Mouse (Mus musculus): ENCODE data around the gene Tas2r110. TPM values are rescaled to one million over a fixed set of nuclear protein-coding genes. Genes with fewer than 3 reads are reported as not detected.
A peak's percentile ranks its signal among the peaks of the same experiment; 100 is the strongest.

The Tas2r110 gene
- not detected in 2 replicates for polyA plus RNA-seq (2014; fragmentation: Nextera tagmentation; extraction: Ambion mirVana)

DNA sequence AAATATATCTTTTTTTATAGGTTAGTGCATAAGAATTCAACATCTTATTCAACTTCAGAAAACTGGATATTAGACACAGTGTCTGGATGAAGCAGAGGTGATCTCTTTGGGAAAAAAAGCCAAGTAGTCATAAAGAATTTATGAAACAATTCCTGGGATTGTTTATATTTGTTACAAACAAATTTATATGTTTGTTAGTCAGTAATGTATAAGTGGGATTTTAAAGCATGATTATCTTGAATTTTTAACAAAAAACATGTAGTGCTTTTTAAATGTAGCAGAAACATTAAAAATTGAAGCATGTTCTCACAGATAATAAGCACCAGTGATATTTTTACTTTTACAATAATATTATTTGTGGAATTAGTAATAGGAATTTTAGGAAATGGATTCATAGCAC, at the start of gene Tas2r110:
Tas2r110 (plus strand) TSS at position 301 of the 400 bp plus-strand sequence.
- Histone ChIP-seq H3K27ac (no peak within 1 kb of the TSS), H3K9ac (no peak within 1 kb of the TSS), H3K27me3 (ENCODE audit: control insufficient read depth, insufficient read depth, low read length) (no peaks in the 10 kb centered on the region), H3K4me1 (replicated peaks; ENCODE audit: control insufficient read depth, insufficient read depth, low read length) (no peaks in the 10 kb centered on the region), H3K4me3 (replicated peaks; ENCODE audit: low read length) (no peak within 1 kb of the TSS), H3K4me2 (replicated peaks) (no peak within 1 kb of the TSS), H3K9me3 (ENCODE audit: control insufficient read depth, low read length) (no peaks in the 10 kb centered on the region), H3K36me3 (replicated peaks; ENCODE audit: control insufficient read depth, insufficient read depth) (no peaks in the 10 kb centered on the region)
- DNase-seq (ENCODE audit: low spot score) (peak; percentile 14), ATAC-seq (ENCODE audit: low FRiP score) (no peak)

DNA sequence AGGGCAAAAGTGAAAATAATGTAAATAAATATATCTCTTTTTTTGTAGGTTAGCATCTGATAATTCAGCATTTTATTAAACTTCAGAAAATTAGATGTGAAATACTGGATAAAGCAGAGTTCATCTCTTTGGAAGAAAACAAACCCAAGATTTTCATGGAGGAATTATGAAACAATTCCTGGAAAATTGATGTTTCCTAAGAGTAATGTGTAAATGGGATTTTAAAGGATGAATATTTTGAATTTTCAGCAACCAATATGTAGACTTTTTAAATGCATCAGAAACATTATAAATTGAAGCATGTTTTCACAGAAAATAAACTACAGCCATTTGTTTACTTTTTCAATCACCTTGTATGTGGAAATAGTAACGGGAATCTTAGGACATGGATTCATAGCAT, 21.0 kb upstream of the Tas2r110 start, which contains the start of gene Tas2r123:
Tas2r123 (plus strand) TSS at position 301 of the 400 bp plus-strand sequence.
- DNase-seq (ENCODE audit: low spot score) (no peak), ATAC-seq (ENCODE audit: low FRiP score) (no peak)
- Histone ChIP-seq H3K9ac (no peak within 1 kb of the TSS), H3K4me3 (replicated peaks; ENCODE audit: low read length) (no peak within 1 kb of the TSS), H3K4me1 (replicated peaks; ENCODE audit: control insufficient read depth, insufficient read depth, low read length) (no peaks in the 10 kb centered on the region), H3K27ac (no peak within 1 kb of the TSS), H3K36me3 (replicated peaks; ENCODE audit: control insufficient read depth, insufficient read depth) (no peaks in the 10 kb centered on the region), H3K9me3 (ENCODE audit: control insufficient read depth, low read length) (no peaks in the 10 kb centered on the region), H3K4me2 (replicated peaks) (no peak within 1 kb of the TSS), H3K27me3 (ENCODE audit: control insufficient read depth, insufficient read depth, low read length) (no peaks in the 10 kb centered on the region)
- WGBS, result 90% methylated on average over 1 of the region's 1 CpGs

- Histone ChIP-seq H3K4me1 (replicated peaks; ENCODE audit: control insufficient read depth, insufficient read depth, low read length) (no peaks in the 10 kb centered on the region), H3K36me3 (replicated peaks; ENCODE audit: control insufficient read depth, insufficient read depth) (no peaks in the 10 kb centered on the region), H3K4me3 (replicated peaks; ENCODE audit: low read length) (no peak within 1 kb of the TSS), H3K9me3 (ENCODE audit: control insufficient read depth, low read length) (no peaks in the 10 kb centered on the region), H3K27me3 (ENCODE audit: control insufficient read depth, insufficient read depth, low read length) (no peaks in the 10 kb centered on the region), H3K4me2 (replicated peaks) (no peak within 1 kb of the TSS), H3K9ac (no peak within 1 kb of the TSS), H3K27ac (no peak within 1 kb of the TSS)
- WGBS, result 83% methylated on average over 1 of the region's 1 CpGs
- no peak for ATAC-seq (ENCODE audit: low FRiP score)
- DNase-seq (ENCODE audit: low spot score), result no peak
These were observed 12.7 kb upstream of the Tas2r110 start, which contains the start of gene Tas2r116 for GRCm38 (mm10) chr6:132855138-132855537. Gene Tas2r116, plus strand, starts transcription at chr6:132855438.

- Histone ChIP-seq H3K9ac (no peak within 1 kb of the TSS), H3K4me3 (replicated peaks; ENCODE audit: low read length) (no peak within 1 kb of the TSS), H3K4me1 (replicated peaks; ENCODE audit: control insufficient read depth, insufficient read depth, low read length) (no peaks in the 10 kb centered on the region), H3K27me3 (ENCODE audit: control insufficient read depth, insufficient read depth, low read length) (no peaks in the 10 kb centered on the region), H3K4me2 (replicated peaks) (no peak within 1 kb of the TSS), H3K9me3 (ENCODE audit: control insufficient read depth, low read length) (no peaks in the 10 kb centered on the region), H3K36me3 (replicated peaks; ENCODE audit: control insufficient read depth, insufficient read depth) (no peaks in the 10 kb centered on the region), H3K27ac (no peak within 1 kb of the TSS)
- DNase-seq (ENCODE audit: low spot score) (no peak), ATAC-seq (ENCODE audit: low FRiP score) (no peak)
- WGBS, result 73% methylated on average over 1 of the region's 1 CpGs
These were observed 24.9 kb downstream of the Tas2r110 start, which contains the start of gene Tas2r113 for GRCm38 (mm10) chr6:132892711-132893110. Gene Tas2r113, plus strand, starts transcription at chr6:132893011.

- H3K4me3 ChIP-seq (replicated peaks; ENCODE audit: low read length), result no peak within 1 kb of the TSS
- H3K9ac ChIP-seq, result no peak within 1 kb of the TSS
- H3K9me3 ChIP-seq (ENCODE audit: control insufficient read depth, low read length), result no peaks in the 10 kb centered on the region
- DNase-seq (ENCODE audit: low spot score) (no peak), ATAC-seq (ENCODE audit: low FRiP score) (no peak)
- no peak within 1 kb of the TSS for H3K4me2 ChIP-seq (replicated peaks)
- WGBS, result 85% methylated on average over 3 of the region's 3 CpGs
- H3K4me1 ChIP-seq (replicated peaks; ENCODE audit: control insufficient read depth, insufficient read depth, low read length), result no peaks in the 10 kb centered on the region
- H3K27me3 ChIP-seq (ENCODE audit: control insufficient read depth, insufficient read depth, low read length), result no peaks in the 10 kb centered on the region
- H3K36me3 ChIP-seq (replicated peaks; ENCODE audit: control insufficient read depth, insufficient read depth), result no peaks in the 10 kb centered on the region
- H3K27ac ChIP-seq, result no peak within 1 kb of the TSS
These were observed 41.5 kb downstream of the Tas2r110 start, which contains the start of gene Tas2r125 for GRCm38 (mm10) chr6:132909351-132909750. Gene Tas2r125, plus strand, starts transcription at chr6:132909651.

Other genes with a start within 250 kb of the Tas2r110 start
- not detected in 2 replicates for gene A630073D07Rik, start 216.5 kb upstream of the Tas2r110 start, polyA plus RNA-seq (2014; fragmentation: Nextera tagmentation; extraction: Ambion mirVana)
- gene Tas2r120, start 211.1 kb upstream of the Tas2r110 start, polyA plus RNA-seq (2014; fragmentation: Nextera tagmentation; extraction: Ambion mirVana), result not detected in 2 replicates
- not detected in 2 replicates for gene Tas2r121, start 167.0 kb upstream of the Tas2r110 start, polyA plus RNA-seq (2014; fragmentation: Nextera tagmentation; extraction: Ambion mirVana)
- gene Tas2r122, start 156.1 kb upstream of the Tas2r110 start, polyA plus RNA-seq (2014; fragmentation: Nextera tagmentation; extraction: Ambion mirVana), result not detected in 2 replicates
- gene Tas2r115, start 130.0 kb upstream of the Tas2r110 start, polyA plus RNA-seq (2014; fragmentation: Nextera tagmentation; extraction: Ambion mirVana), result not detected in 2 replicates
- gene Tas2r124, start 113.3 kb upstream of the Tas2r110 start, polyA plus RNA-seq (2014; fragmentation: Nextera tagmentation; extraction: Ambion mirVana), result not detected in 2 replicates
- not detected in 2 replicates for gene Tas2r102, start 105.9 kb upstream of the Tas2r110 start, polyA plus RNA-seq (2014; fragmentation: Nextera tagmentation; extraction: Ambion mirVana)
- gene Tas2r136, start 89.8 kb upstream of the Tas2r110 start, polyA plus RNA-seq (2014; fragmentation: Nextera tagmentation; extraction: Ambion mirVana), result not detected in 2 replicates
- not detected in 2 replicates for gene Tas2r117, start 65.2 kb upstream of the Tas2r110 start, polyA plus RNA-seq (2014; fragmentation: Nextera tagmentation; extraction: Ambion mirVana)
- not detected in 2 replicates for gene Tas2r123, start 20.9 kb upstream of the Tas2r110 start, polyA plus RNA-seq (2014; fragmentation: Nextera tagmentation; extraction: Ambion mirVana)
- gene Tas2r116, start 12.6 kb upstream of the Tas2r110 start, polyA plus RNA-seq (2014; fragmentation: Nextera tagmentation; extraction: Ambion mirVana), result not detected in 2 replicates
- gene Tas2r113, start 25.0 kb downstream of the Tas2r110 start, polyA plus RNA-seq (2014; fragmentation: Nextera tagmentation; extraction: Ambion mirVana), result not detected in 2 replicates
- gene Tas2r125, start 41.6 kb downstream of the Tas2r110 start, polyA plus RNA-seq (2014; fragmentation: Nextera tagmentation; extraction: Ambion mirVana), result not detected in 2 replicates
- not detected in 2 replicates for gene Tas2r129, start 83.1 kb downstream of the Tas2r110 start, polyA plus RNA-seq (2014; fragmentation: Nextera tagmentation; extraction: Ambion mirVana)
- not detected in 2 replicates for gene Tas2r131, start 89.9 kb downstream of the Tas2r110 start, polyA plus RNA-seq (2014; fragmentation: Nextera tagmentation; extraction: Ambion mirVana)
- not detected in 2 replicates for gene Tas2r109, start 113.0 kb downstream of the Tas2r110 start, polyA plus RNA-seq (2014; fragmentation: Nextera tagmentation; extraction: Ambion mirVana)
- gene Tas2r103, start 169.1 kb downstream of the Tas2r110 start, polyA plus RNA-seq (2014; fragmentation: Nextera tagmentation; extraction: Ambion mirVana), result not detected in 2 replicates
- gene Tas2r140, start 187.8 kb downstream of the Tas2r110 start, polyA plus RNA-seq (2014; fragmentation: Nextera tagmentation; extraction: Ambion mirVana), result not detected in 2 replicates
- gene Smim10l1, start 236.9 kb downstream of the Tas2r110 start, polyA plus RNA-seq (2014; fragmentation: Nextera tagmentation; extraction: Ambion mirVana), result 113 and 117 TPM in 2 replicates